Mouse (Mus musculus) large intestine, adult 2 months (tissue): ENCODE measurements around the gene Apobec2. TPM values are rescaled to one million over a fixed set of nuclear protein-coding genes. Genes with fewer than 3 reads are reported as not detected.

Experiments
- polyA plus RNA-seq: library from polyadenylated mRNA; depleted of rRNA; stranded (reverse); fragments of >200 nt; gene quantifications from 2 replicates; pipeline ENCODE4 v1.2.3, GENCODE M21; 2012; rRNA removed

Apobec2 gene
- polyA plus RNA-seq, 1 experiment: 1.6 TPM

Other genes with a start within 250 kb of the Apobec2 start
- gene Trem1, start 200.2 kb downstream of the Apobec2 start, polyA plus RNA-seq: 0.21 and 0.37 TPM in 2 replicates
- 0.11 TPM in 1 of 2 replicates, not detected in the other for gene Trem3, start 185.2 kb downstream of the Apobec2 start, polyA plus RNA-seq
- 1.7 and 2.8 TPM in 2 replicates for gene Treml4, start 168.6 kb downstream of the Apobec2 start, polyA plus RNA-seq
- gene Treml2, start 133.4 kb downstream of the Apobec2 start, polyA plus RNA-seq: 2.5 and 2.8 TPM in 2 replicates
- gene B430306N03Rik, start 116.8 kb downstream of the Apobec2 start, polyA plus RNA-seq: 0.53 and 0.81 TPM in 2 replicates
- 0.71 and 1.1 TPM in 2 replicates for gene Trem2, start 86.5 kb downstream of the Apobec2 start, polyA plus RNA-seq
- not detected in 2 replicates for gene Treml1, start 73.0 kb downstream of the Apobec2 start, polyA plus RNA-seq
- gene Nfya, start 23.0 kb downstream of the Apobec2 start, polyA plus RNA-seq: 33.4 and 61.7 TPM in 2 replicates
- gene Oard1, start 22.9 kb downstream of the Apobec2 start, polyA plus RNA-seq: 13.4 and 15.1 TPM in 2 replicates
- gene Tspo2, start 18.6 kb upstream of the Apobec2 start, polyA plus RNA-seq: 3.6 and 6.1 TPM in 2 replicates
- 48.7 and 88.8 TPM in 2 replicates for gene Unc5cl, start 22.0 kb upstream of the Apobec2 start, polyA plus RNA-seq